Mouse (Mus musculus) olfactory bulb, adult 2 months (tissue): ENCODE results near the gene Grin2d. TPM values are rescaled to one million over a fixed set of nuclear protein-coding genes. Genes with fewer than 3 reads are reported as not detected.
"Not testable (repeated sequence)": the region's sequence is repeated elsewhere in the genome, so short reads cannot be mapped to it uniquely, and the experiment has no call there.

Source experiments
- H3K27ac ChIP-seq: fragments of 200-500 bp; 2 replicates; pipeline ENCODE4 v1.5.1; 2012; ENCODE audit warnings: low read depth, low read length; ENCODE audit not compliant: insufficient read depth
- H3K4me1 ChIP-seq: fragments of 200-500 bp; 2 replicates; pipeline ENCODE4 v1.6.1; 2012; ENCODE audit warnings: low read length; ENCODE audit not compliant: control insufficient read depth, insufficient read depth
- H3K4me3 ChIP-seq: fragments of 200-500 bp; 2 replicates; pipeline ENCODE4 v1.5.1; 2012; ENCODE audit warnings: mild to moderate bottlenecking, low read depth, low read length, moderate library complexity; ENCODE audit not compliant: insufficient read depth
- CTCF ChIP-seq: fragments of 200-500 bp; IDR thresholded peaks from 2 replicates; pipeline ENCODE4 v1.5.1; 2012; ENCODE audit warnings: low read depth, mild to moderate bottlenecking, low read length, moderate library complexity; ENCODE audit not compliant: insufficient read depth
- POLR2A ChIP-seq: fragments of 200-500 bp; IDR thresholded peaks from 2 replicates; pipeline ENCODE4 v1.6.1; 2012; ENCODE audit warnings: mild to moderate bottlenecking, low read depth, low read length, moderate library complexity; ENCODE audit not compliant: insufficient read depth
- WGBS: fragments of 180-500 bp; shearing (Covaris S2); methylation state at CpG from one replicate; pipeline ENCODE4 v1.1.7; 2018; 5-methylcytosine and 5-hydroxymethylcytosine counted together
- polyA plus RNA-seq: library from polyadenylated mRNA; stranded (reverse); fragments of >200 nt; gene quantifications from 2 replicates; pipeline ENCODE4 v1.2.4, GENCODE M21; 2012; ENCODE audit warnings: low replicate concordance; ENCODE audit not compliant: missing spikeins, insufficient read depth, insufficient read length

The Grin2d gene
- polyA plus RNA-seq, 1 experiment, result not detected

GRCm38 (mm10) chr7:45901562-45901961 lies 23.4 kb upstream of the Grin2d start:
- 65% methylated on average over 5 of the region's 5 CpGs for WGBS
- Histone ChIP-seq H3K4me3 (no peak overlapping the region), H3K27ac (no peak overlapping the region), H3K4me1 (no peaks in the 10 kb centered on the region)
- TF ChIP-seq POLR2A (no peak), CTCF (no peak)

- WGBS, result 46% methylated on average over 4 of the region's 4 CpGs
- not testable (repeated sequence) for H3K4me1 ChIP-seq, H3K4me3 ChIP-seq, H3K27ac ChIP-seq
Measured at GRCm38 (mm10) chr7:45898125-45898524, 19.9 kb upstream of the Grin2d start.

GRCm38 (mm10) chr7:45897258-45897757 lies 19.1 kb upstream of the Grin2d start:
- Histone ChIP-seq H3K4me3 (peak overlapping the region; percentile 56), H3K4me1 (no peaks in the 10 kb centered on the region), H3K27ac (peak overlapping the region; percentile 82)
- WGBS, result 1% methylated on average over 19 of the region's 19 CpGs
- TF ChIP-seq CTCF (no peak), POLR2A (no peak; the same call in 1 of the 2 replicates)

GRCm38 (mm10) chr7:45896517-45897257 lies 18.5 kb upstream of the Grin2d start, which contains the start of the genes Syngr4 and Tmem143:
Syngr4 (minus strand) TSS chr7:45896714.
Tmem143 (plus strand) TSS chr7:45896941.
- Histone ChIP-seq H3K4me1 (no peaks in the 10 kb centered on the region), H3K27ac (peak within 1 kb of the TSS; percentile 82), H3K4me3 (peak within 1 kb of the TSS; percentile 56)
- TF ChIP-seq CTCF, result no peak
- TF ChIP-seq POLR2A, result peak; percentile 67
- under 1% methylated on average over 40 of the region's 40 CpGs for WGBS

- TF ChIP-seq CTCF (no peak), POLR2A (no peak)
- 73% methylated on average over 6 of the region's 6 CpGs for WGBS
- H3K4me3 ChIP-seq, result no peak overlapping the region
Measured at GRCm38 (mm10) chr7:45895931-45896516, 17.8 kb upstream of the Grin2d start.

GRCm38 (mm10) chr7:45892651-45893050 lies 14.5 kb upstream of the Grin2d start:
- Histone ChIP-seq H3K4me1 (no peaks in the 10 kb centered on the region), H3K4me3 (no peak overlapping the region), H3K27ac (no peak overlapping the region)
- 95% methylated on average over 2 of the region's 2 CpGs for WGBS
- TF ChIP-seq POLR2A (no peak), CTCF (no peak)

More at GRCm38 (mm10) chr7:45895931-45896516, 17.8 kb upstream of the Grin2d start:
- Histone ChIP-seq H3K27ac (no peak overlapping the region), H3K4me1 (no peaks in the 10 kb centered on the region)

GRCm38 (mm10) chr7:45887246-45887645 lies 9.1 kb upstream of the Grin2d start:
- H3K4me3 ChIP-seq, result no peak overlapping the region
- WGBS, result 32% methylated on average over 3 of the region's 3 CpGs
- H3K27ac ChIP-seq, result no peak overlapping the region
- TF ChIP-seq POLR2A, result no peak
- no peak for TF ChIP-seq CTCF
- H3K4me1 ChIP-seq, result no peaks in the 10 kb centered on the region

- Histone ChIP-seq H3K4me3 (no peak overlapping the region), H3K4me1 (no peaks in the 10 kb centered on the region), H3K27ac (no peak overlapping the region)
- 90% methylated on average over 2 of the region's 2 CpGs for WGBS
- no peak for TF ChIP-seq POLR2A
- no peak for TF ChIP-seq CTCF
Measured at GRCm38 (mm10) chr7:45881011-45881410, 2.8 kb upstream of the Grin2d start.

- Histone ChIP-seq H3K27ac (no peak overlapping the region), H3K4me1 (no peaks in the 10 kb centered on the region), H3K4me3 (no peak overlapping the region)
- TF ChIP-seq CTCF (no peak), POLR2A (no peak)
- over 99% methylated on average over 4 of the region's 4 CpGs for WGBS
Measured at GRCm38 (mm10) chr7:45880531-45880930, 2.4 kb upstream of the Grin2d start.
